Comparison of ENCODE assay signal across 15 mouse cellular contexts in genomic region chr5:18439986-18440385, GRCm38 (mm10).
"Had no signal": no experiment of that assay in that cellular context is flagged by ENCODE, and none has a peak within 500 bp of the region (broad histone marks: within the 10 kb centered on the region; RNA-seq: fewer than 3 reads in every experiment).

No protein-coding gene starts in this region.

- H3K4me1 ChIP-seq: neural tube, embryonic 15.5 days; stomach, embryonic 15.5 days had no signal

- H3K36me3 ChIP-seq: neural tube, embryonic 15.5 days; stomach, embryonic 15.5 days had no signal

- DNase-seq: retina, postnatal 1 day; right cerebral cortex, adult 18-20 months; right cerebral cortex, postnatal 14 days; right cerebral cortex, postnatal 25 days; right cerebral cortex, postnatal 4 days; spleen, adult 18-20 months; thymus, adult 18-20 months; thymus, adult 2 months; thymus, postnatal 14 days; thymus, postnatal 25 days; thymus, postnatal 36 days; thymus, postnatal 4 days had no signal

- H3K9me3 ChIP-seq: neural tube, embryonic 15.5 days; stomach, embryonic 15.5 days had no signal

- H3K27ac ChIP-seq: neural tube, embryonic 15.5 days; stomach, embryonic 15.5 days; stomach, postnatal 0 days had no signal

- H3K4me3 ChIP-seq: neural tube, embryonic 15.5 days; stomach, embryonic 15.5 days had no signal

- H3K4me2 ChIP-seq: neural tube, embryonic 15.5 days; stomach, embryonic 15.5 days had no signal

- H3K9ac ChIP-seq: neural tube, embryonic 15.5 days; stomach, embryonic 15.5 days had no signal

- H3K27me3 ChIP-seq: neural tube, embryonic 15.5 days; stomach, embryonic 15.5 days had no signal
